Mouse (Mus musculus) left cerebral cortex, postnatal 36 days (tissue): ENCODE measurements at regions not wholly inside any gene's neighbourhood (a gene's known extent, or its start where the extent isn't known, plus 50 kb on each side); places are given as distances from the start of the nearest gene placed in this dataset.

Experiments
- DNase-seq, 2 experiments: peaks; one replicate each; pipeline ENCODE4 v3.0.0; 2021 to 2022; ENCODE audit warnings: low spot score in 2 of 2, mixed read lengths in 1 of 2
- intact Hi-C: fragments of 180-260 bp; cut with DNase I; formaldehyde crosslinking; loops from one replicate; pipeline ENCODE4 v1.15.1; 2025

DNA sequence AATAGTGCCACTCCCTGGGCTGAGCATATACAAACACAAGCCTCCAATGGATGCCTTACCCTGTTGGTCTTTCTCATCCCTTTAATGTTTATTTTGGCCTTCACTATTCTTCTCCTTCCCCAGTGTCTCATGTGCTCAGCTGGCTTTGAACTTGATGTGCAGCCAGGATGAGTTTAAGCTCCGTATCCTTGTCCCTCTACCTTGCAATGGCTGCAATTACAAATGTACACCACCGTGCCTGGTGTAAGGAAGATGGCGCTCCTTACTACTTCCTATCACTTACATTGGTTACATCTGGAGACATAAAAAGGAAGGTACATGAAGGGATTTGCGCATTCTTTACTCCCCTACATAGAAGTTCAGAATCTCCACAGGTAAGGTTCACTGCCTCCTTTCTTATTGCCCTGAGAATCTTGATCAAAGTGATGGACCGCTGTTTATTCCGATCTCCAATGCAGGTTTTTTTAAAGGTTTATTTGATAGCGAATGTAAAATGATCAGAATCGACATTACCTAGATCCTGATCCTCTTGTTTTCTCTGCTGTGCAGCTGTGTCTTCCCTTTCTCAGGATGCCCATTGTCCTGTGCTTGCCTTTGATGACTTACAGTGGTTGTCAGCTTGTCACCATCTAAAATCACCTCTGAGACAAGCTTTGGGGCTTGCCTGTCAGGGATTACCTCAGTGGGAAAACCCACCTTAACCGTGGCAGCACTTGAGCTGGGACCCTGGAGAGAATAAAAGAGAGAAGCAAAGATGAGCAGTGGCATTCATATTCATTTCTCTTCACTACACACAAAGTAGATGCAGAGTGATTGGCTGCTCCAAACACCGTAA, 178.1 kb downstream of the Ifng start:
- intact Hi-C loops, result no loop called here
- no peak for DNase-seq

DNA sequence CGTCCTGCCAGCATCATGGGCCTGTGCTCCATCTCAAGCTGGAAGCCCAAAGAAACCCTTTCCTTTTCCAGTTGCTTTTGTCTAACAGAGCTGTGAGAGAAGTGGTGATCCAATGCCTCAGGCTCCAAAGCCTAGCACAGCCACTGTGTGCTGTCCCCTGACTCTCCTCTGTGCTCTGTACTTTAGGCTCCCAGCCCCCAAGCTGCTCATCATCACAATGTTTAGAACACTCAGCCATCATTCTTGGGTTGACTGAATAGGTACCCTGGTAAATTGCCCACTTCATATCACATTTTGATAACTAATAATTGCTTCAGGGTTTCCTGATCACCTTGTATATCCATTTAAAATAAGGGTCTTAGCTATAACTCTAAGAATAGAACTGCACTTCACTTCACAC, 178.8 kb downstream of the Ifng start:
- DNase-seq, result no peak
- intact Hi-C loops, result no loop called here

DNA sequence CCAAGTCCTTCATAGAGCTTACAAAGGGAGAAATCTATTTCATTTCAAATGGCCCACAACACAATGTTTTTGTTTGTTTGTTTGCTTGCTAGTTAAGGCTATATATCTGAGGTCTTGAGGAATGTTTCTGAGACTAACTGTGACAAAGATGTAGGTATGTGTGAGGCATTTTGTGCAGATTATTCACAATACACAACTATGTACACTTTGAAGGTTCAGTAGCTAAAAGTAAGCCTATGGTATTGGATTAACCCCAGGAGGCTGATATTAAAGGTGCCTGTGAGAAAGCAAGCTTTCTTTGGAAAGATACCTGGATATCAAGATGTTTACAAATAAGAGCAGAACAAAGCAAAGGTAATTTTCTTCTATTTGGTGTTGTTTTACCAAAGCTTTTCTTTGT, 179.8 kb downstream of the Ifng start:
- no peak for DNase-seq
- intact Hi-C loops, result no loop called here

DNA sequence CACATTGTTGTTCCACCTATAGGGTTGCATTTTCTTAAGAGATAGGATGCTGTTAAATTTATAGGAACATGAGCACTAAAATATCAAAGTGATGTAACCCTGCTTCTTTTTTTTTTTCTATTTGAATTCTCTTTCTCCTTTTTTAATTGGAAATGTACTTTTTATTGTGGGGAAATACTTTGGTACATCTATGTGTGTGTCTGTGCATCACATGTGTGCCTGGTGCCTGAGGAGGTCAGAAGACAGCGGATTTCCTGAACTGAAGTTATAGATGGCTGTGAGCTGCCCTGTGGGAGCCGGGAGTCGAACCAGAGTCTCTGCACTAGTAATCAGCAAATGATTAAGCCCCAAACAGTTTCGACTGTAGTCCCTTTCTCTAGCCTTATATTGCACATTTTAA, 180.7 kb downstream of the Ifng start:
- intact Hi-C loops, result no loop called here

GRCm38 (mm10) chr10:118622131-118622530, 181.3 kb downstream of the Ifng start:
- no peak for DNase-seq

More for the DNA sequence above, 180.7 kb downstream of the Ifng start:
- no peak for DNase-seq

GRCm38 (mm10) chr10:118622916-118623315, 182.1 kb downstream of the Ifng start:
- intact Hi-C loops, result no loop called here

More at GRCm38 (mm10) chr10:118622131-118622530, 181.3 kb downstream of the Ifng start:
- intact Hi-C loops, result no loop called here

DNA sequence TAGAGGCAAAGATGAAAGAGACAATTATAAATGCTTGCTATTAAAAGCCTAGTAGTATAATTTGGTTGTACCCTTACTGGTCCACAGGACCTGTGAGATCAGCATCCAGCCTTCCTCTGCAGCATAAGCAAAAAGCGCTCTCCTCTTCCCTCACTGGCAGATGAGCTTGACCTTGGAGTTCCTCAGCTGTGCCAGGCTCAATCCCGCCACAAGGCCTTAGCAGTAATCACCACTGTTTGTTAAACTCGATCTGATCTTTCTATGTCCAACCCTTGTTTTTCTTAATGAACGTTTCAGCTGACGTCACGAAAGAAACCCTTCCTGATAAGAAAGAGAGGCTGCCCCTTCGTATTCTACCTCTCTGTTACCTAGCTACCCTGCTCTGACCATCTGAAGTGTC, 183.5 kb downstream of the Ifng start:
- no peak for DNase-seq
- intact Hi-C loops, result no loop called here

More at GRCm38 (mm10) chr10:118622916-118623315, 182.1 kb downstream of the Ifng start:
- DNase-seq, result no peak

GRCm38 (mm10) chr10:118628000-118628399, 187.2 kb downstream of the Ifng start:
- intact Hi-C loops, result no loop called here

DNA sequence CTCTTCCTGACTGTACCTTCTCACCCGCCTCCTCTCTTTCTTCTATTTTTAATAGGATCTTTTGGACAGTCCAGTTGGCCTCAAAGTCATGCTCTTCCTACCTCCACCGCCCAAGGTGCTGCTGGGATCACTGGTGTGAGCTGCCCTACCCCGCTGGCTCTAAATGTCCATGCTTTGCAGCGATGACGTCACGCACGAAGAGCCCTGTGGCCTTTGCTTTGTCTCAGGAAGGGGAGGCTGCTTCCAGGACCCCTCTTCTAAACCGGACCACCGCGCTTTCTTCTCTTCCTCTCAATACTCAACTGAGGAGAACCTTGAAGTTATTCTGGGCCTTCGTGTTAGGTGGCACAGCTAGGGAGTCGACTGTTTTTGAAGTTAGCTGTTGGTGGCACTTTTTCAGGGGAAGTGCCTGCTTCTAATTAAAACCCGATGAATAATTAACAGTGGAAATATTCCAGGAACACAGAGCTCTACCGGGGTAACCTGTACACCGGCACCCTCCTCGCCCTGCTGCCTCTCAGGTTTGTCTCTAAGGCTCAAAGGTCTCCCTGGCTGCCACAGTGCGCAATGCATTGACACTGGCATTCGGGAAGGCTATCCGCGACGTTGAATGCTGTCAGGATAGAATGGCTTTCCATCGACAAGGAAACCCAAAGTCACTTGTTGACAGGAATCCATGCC, 188.7 kb downstream of the Ifng start:
- DNase-seq, result no peak
- intact Hi-C loops, result no loop called here

More at GRCm38 (mm10) chr10:118628000-118628399, 187.2 kb downstream of the Ifng start:
- DNase-seq, result no peak

- DNase-seq, result no peak
- intact Hi-C loops, result no loop called here
These were observed 190.9 kb downstream of the Ifng start for GRCm38 (mm10) chr10:118631786-118632185.

GRCm38 (mm10) chr10:118632187-118632586, 191.3 kb downstream of the Ifng start:
- DNase-seq, result no peak
- intact Hi-C loops, result no loop called here

GRCm38 (mm10) chr10:118633429-118633828, 192.6 kb downstream of the Ifng start:
- intact Hi-C loops, result no loop called here
- no peak for DNase-seq

DNA sequence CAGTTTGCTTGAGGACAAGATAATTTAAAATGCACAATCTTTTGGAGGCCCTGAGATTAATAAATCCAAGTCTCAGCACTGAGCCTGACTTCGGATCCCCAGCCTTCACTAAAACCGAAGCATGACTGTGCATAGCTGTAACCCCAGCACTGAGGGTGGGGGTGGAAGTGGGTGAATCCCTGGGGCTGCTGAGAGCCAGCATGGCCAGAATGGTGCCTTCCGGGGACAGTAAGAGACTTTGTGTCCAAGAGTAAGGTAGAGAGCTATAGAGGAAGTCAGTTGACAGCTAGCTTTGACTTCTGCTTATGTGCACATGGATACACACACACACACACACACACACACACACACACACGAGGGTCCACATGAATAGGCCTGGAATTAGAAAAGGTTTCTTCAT, 198.3 kb downstream of the Ifng start:
- no peak for DNase-seq
- intact Hi-C loops, result no loop called here

- no peak for DNase-seq
- intact Hi-C loops, result no loop called here
These were observed 199.4 kb downstream of the Ifng start for GRCm38 (mm10) chr10:118640121-118640809.

GRCm38 (mm10) chr10:118640810-118641427, 200.1 kb downstream of the Ifng start:
- no peak for DNase-seq
- intact Hi-C loops, result no loop called here

GRCm38 (mm10) chr10:118643622-118644021, 202.8 kb downstream of the Ifng start:
- intact Hi-C loops, result no loop called here
- DNase-seq, result peak; percentile 15 to 32

- no peak for DNase-seq
- intact Hi-C loops, result no loop called here
These were observed 207.3 kb downstream of the Ifng start for GRCm38 (mm10) chr10:118648111-118648510.

DNA sequence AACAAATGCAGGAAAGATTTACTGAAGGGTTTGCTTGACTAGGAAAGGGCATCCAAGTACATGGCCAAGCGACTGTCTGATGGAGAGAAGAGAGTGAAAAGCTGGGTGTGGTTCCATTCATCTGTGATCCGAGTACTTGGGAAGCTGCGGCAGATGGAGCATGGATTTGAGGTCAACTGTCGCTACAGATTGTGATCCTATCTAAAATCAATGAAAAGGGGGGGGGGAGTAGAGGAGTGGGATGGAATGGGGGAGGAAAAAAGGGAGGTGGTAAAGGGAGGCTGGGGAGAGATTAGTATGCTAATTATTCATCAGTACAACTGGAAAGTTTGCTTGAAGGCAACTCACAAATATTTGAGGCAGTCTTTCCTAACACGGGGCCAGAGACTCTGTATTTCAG, 213.4 kb downstream of the Dyrk2 start:
- intact Hi-C loops, result no loop called here
- DNase-seq, result no peak

GRCm38 (mm10) chr10:118666009-118666408, 204.0 kb downstream of the Dyrk2 start:
- no peak for DNase-seq
- intact Hi-C loops, result no loop called here
